Mouse (Mus musculus): ENCODE measurements around the gene Mgat2. TPM values are rescaled to one million over a fixed set of nuclear protein-coding genes. Genes with fewer than 3 reads are reported as not detected.

The Mgat2 gene
- polyA plus RNA-seq, 1 experiment: 15.3 TPM

DNA sequence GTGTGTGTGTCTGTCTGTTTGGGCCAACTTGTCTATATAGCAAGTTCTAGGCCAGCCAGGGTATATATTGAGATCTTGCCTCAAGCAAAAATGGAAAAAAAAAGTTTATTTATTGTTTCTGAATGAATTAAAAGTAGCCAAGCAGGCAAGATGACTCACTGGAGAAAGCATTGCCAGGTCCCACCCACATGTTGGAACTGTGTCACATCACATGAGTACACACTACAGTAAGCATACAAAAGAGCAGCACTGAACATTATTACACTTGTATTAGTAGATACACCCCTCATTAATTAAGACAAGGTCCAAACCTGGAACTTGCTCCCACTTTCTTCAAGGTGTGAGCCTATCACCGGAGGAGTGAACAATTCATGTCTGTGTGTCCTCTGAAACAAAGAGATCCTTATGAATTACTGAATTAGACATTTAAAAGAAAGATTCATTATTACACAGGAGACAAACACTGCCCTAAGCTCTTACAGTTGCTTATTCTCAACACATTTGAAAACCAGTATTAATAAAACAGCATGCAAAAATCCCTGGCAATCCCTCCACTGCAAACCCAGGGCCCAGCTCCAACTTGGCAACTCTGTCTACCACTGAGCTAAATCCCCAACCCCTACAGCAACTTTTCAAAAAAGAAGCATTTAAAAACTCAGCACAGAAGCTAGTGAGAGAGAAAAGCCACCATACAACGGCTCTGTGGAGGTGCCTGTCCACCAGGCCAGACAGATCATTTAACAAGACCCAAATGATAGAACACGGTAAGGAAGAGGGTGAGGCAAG, 31.2 kb downstream of the Mgat2 start:
- no peak overlapping the region for H3K27ac ChIP-seq (replicated peaks; ENCODE audit: low read depth, low read length)
- no peaks in the 10 kb centered on the region; the same call in 1 of the 2 replicates for H3K4me1 ChIP-seq (ENCODE audit: control insufficient read depth, insufficient read depth, insufficient read length, low read length)

DNA sequence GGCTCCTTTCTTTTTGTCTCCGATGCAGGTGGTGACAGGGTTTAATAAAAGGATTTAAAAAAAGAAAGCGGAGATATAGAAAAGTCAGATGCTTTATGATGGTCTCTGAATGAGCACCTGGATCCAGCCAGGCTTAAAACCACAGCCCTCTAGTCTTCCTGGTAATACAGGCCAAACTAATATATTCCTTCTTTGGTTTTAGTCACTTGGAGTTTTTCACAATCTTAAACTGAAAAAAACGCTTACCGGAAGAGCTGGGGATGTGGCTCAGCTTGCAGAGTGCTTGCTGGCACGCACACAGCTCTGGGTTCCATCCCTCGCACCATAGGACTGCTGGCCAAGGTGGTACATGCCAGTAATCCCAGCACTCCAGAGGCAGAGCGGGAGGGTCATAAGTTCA, 32.6 kb downstream of the Mgat2 start:
- no peak overlapping the region for H3K4me3 ChIP-seq (ENCODE audit: insufficient read depth, low read depth, low read length)

More for the DNA sequence above, 31.2 kb downstream of the Mgat2 start:
- H3K4me3 ChIP-seq (ENCODE audit: insufficient read depth, low read depth, low read length): no peak overlapping the region

DNA sequence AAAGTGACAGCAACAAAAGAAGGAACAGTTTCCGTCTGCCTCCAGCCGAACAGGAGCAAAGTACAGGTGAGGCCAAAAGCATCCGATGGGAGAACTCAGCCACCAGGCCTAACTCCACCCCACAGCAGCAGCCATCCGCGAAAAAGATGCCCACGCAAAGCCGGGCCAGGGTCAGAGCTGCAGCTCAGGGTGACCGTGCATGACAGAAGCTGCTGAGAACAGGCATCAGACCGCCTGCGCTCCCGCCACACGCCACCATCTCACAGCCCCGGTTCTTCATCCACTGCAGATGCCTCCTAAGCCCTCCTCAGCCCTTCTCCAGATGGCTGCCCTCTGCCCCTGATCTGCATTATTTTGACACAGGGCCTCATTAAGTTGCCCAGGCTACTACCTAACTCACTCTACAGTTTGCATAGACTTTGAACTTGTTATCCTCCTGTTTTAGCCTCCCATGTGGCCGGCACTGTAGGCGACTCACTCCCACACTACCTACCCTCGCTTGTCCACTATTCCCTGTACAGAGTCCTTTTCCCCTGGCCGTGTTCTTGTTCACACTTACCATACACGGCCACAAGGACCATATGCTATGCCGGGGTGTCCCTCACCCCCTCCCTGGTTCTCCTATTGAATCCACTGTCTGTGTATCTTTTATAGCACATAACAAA, 36.8 kb downstream of the Mgat2 start:
- Histone ChIP-seq H3K4me1 (ENCODE audit: control insufficient read depth, insufficient read depth, insufficient read length, low read length) (no peaks in the 10 kb centered on the region), H3K4me3 (ENCODE audit: insufficient read depth, low read depth, low read length) (no peak overlapping the region), H3K27ac (replicated peaks; ENCODE audit: low read depth, low read length) (no peak overlapping the region)

More for the DNA sequence above, 32.6 kb downstream of the Mgat2 start:
- no peak overlapping the region for H3K27ac ChIP-seq (replicated peaks; ENCODE audit: low read depth, low read length)
- H3K4me1 ChIP-seq (ENCODE audit: control insufficient read depth, insufficient read depth, insufficient read length, low read length): no peaks in the 10 kb centered on the region; the same call in 1 of the 2 replicates

DNA sequence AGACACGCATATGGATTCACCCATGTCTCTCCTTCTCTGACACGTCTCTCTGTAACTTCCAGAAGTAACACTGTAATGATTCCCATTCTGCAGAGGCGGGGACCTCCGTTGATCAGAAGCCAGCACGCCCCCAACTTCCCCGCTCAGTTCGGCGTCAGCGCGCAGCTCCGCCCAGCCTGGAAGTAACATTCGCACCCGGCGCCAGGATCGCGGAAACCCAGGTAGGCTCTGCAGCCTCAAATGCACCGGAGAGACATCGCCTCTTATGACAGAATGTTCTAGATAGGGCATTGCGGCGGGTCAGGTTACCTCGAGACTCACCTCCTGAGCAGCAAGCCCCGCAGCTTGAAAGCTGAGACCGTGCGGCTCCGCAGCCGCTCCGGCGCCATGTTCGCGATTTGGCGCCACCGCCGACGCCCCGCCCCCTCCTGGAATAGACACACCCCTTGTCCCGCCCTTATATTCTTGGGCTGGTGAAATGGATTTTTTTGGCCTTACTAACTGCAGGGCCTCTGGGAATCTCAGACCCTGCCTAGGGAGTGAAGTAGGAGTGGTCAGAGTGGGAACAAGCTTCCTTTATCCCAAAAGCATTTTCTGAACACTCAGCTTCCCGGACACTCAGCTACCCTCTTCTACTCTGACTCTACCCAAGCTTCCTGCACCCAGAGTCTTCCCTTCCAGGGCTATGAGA, 44.0 kb downstream of the Mgat2 start, which contains the start of gene Pole2:
Gene Pole2, minus strand, starts transcription at position 420 of the 691 bp plus-strand sequence.
- Histone ChIP-seq H3K4me3 (ENCODE audit: insufficient read depth, low read depth, low read length) (peak within 1 kb of the TSS; percentile 75), H3K4me1 (ENCODE audit: control insufficient read depth, insufficient read depth, insufficient read length, low read length) (no peaks in the 10 kb centered on the region), H3K27ac (replicated peaks; ENCODE audit: low read depth, low read length) (peak within 1 kb of the TSS; percentile 50)

DNA sequence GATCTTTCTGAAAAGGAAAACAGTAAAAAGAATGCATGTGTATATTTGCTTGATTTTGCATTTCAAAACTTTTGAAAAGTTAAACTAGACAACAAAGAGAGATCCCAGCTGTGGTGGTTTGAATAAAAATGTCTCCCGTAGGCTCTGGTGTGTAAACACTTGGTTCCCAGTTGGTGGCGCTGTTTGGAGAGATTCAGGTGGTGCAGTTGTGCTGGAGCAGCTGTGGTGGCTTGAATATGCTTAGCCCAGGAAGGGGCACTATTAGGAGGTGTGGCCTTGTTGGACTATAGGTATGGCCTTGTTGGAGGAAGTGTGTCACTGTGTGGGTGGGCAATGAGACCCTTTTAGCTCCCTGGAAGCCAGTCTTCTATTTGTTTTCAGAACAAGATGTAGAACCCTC, 45.3 kb downstream of the Mgat2 start:
- Histone ChIP-seq H3K4me3 (ENCODE audit: insufficient read depth, low read depth, low read length) (no peak overlapping the region), H3K27ac (replicated peaks; ENCODE audit: low read depth, low read length) (no peak overlapping the region), H3K4me1 (ENCODE audit: control insufficient read depth, insufficient read depth, insufficient read length, low read length) (no peaks in the 10 kb centered on the region)

DNA sequence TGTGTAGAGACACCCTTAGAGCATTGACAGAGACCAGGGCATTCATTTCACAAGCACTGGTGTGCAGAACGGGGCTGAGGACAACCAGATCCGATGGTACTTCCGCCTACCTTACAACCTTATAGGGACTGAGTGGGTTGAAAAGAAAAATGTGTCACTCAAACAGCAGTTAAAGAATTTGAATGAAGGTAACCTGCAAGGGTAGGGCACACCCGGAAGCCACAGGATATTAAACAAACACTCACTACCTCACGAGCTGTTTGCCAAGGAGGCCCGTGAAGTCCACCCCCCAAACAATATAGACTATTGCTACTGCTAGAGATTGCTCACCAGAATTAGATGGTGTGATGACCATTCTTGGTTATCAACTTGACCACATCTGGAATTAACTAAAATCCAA, 51.8 kb downstream of the Mgat2 start:
- H3K27ac ChIP-seq (replicated peaks; ENCODE audit: low read depth, low read length): no peak overlapping the region
- H3K4me3 ChIP-seq (ENCODE audit: insufficient read depth, low read depth, low read length): no peak overlapping the region
- no peaks in the 10 kb centered on the region for H3K4me1 ChIP-seq (ENCODE audit: control insufficient read depth, insufficient read depth, insufficient read length, low read length)

Other genes starting within 250 kb of the Mgat2 start
- gene Rps29, start 25.0 kb upstream of the Mgat2 start, polyA plus RNA-seq (2012; ENCODE audit: insufficient read depth, insufficient read length, missing spikeins): 755 and 1,361 TPM in 2 replicates
- gene Lrr1, start 15.3 kb upstream of the Mgat2 start, polyA plus RNA-seq (2012; ENCODE audit: insufficient read depth, insufficient read length, missing spikeins): not detected in 2 replicates
- gene Rpl36al, start 74 bp upstream of the Mgat2 start, polyA plus RNA-seq (2012; ENCODE audit: insufficient read depth, insufficient read length, missing spikeins): 338 and 450 TPM in 2 replicates
- gene Gm49383, start 12.9 kb downstream of the Mgat2 start, polyA plus RNA-seq (2012; ENCODE audit: insufficient read depth, insufficient read length, missing spikeins): 2.2 TPM in 1 of 2 replicates, not detected in the other
- gene Dnaaf2, start 14.3 kb downstream of the Mgat2 start, polyA plus RNA-seq (2012; ENCODE audit: insufficient read depth, insufficient read length, missing spikeins): not detected in 2 replicates
- gene Gm49384, start 20.1 kb downstream of the Mgat2 start, polyA plus RNA-seq (2012; ENCODE audit: insufficient read depth, insufficient read length, missing spikeins): 2.3 and 3.8 TPM in 2 replicates
- gene Pole2, start 44.0 kb downstream of the Mgat2 start, polyA plus RNA-seq (2012; ENCODE audit: insufficient read depth, insufficient read length, missing spikeins): not detected in 2 replicates
- 9.0 and 9.3 TPM in 2 replicates for gene Klhdc1, start 57.0 kb downstream of the Mgat2 start, polyA plus RNA-seq (2012; ENCODE audit: insufficient read depth, insufficient read length, missing spikeins)
- 49.7 and 53.3 TPM in 2 replicates for gene Klhdc2, start 112.5 kb downstream of the Mgat2 start, polyA plus RNA-seq (2012; ENCODE audit: insufficient read depth, insufficient read length, missing spikeins)
- gene Nemf, start 173.0 kb downstream of the Mgat2 start, polyA plus RNA-seq (2012; ENCODE audit: insufficient read depth, insufficient read length, missing spikeins): 16.5 and 33.9 TPM in 2 replicates
- gene Arf6, start 188.0 kb downstream of the Mgat2 start, polyA plus RNA-seq (2012; ENCODE audit: insufficient read depth, insufficient read length, missing spikeins): 43.2 and 49.8 TPM in 2 replicates
- not detected in 2 replicates for gene Gm9887, start 188.3 kb downstream of the Mgat2 start, polyA plus RNA-seq (2012; ENCODE audit: insufficient read depth, insufficient read length, missing spikeins)

Measured in brown adipose tissue, adult 24 weeks (tissue).